Mouse (Mus musculus) cortical plate, adult 2 months (tissue): ENCODE measurements around the gene Nme4.

Source experiments
- CTCF ChIP-seq: fragments of 200-500 bp; IDR thresholded peaks from 2 replicates; pipeline ENCODE4 v1.5.1; 2011; ENCODE audit warnings: mild to moderate bottlenecking, control low read depth, low read length; ENCODE audit not compliant: insufficient read depth; ENCODE audit errors: extremely low read depth
- POLR2A ChIP-seq: fragments of 200-500 bp; IDR thresholded peaks from 2 replicates; pipeline ENCODE4 v1.6.1; 2011; ENCODE audit warnings: mild to moderate bottlenecking, low read length, control low read depth; ENCODE audit not compliant: insufficient read depth; ENCODE audit errors: extremely low read depth

GRCm38 (mm10) chr17:26125226-26125625 lies 29.8 kb upstream of the Nme4 start:
- TF ChIP-seq POLR2A (no peak), CTCF (no peak)
